Mouse (Mus musculus) adrenal gland, postnatal 14 days (tissue): ENCODE data around the gene Nsg1. TPM values are rescaled to one million over a fixed set of nuclear protein-coding genes. Genes with fewer than 3 reads are reported as not detected.
A peak's percentile ranks its signal among the peaks of the same experiment; 100 is the strongest.

Experiments used
- DNase-seq: peaks from one replicate; pipeline ENCODE4 v3.0.0; 2021; ENCODE audit warnings: mixed read lengths
- total RNA-seq: library from RNA; stranded (reverse); gene quantifications from 2 replicates; pipeline ENCODE4 v1.2.3, GENCODE M21; 2021

Nsg1 gene
- total RNA-seq, 1 experiment from 2014 or later: 61.9 TPM

- no peak for DNase-seq
Observed at GRCm38 (mm10) chr5:38140893-38141292, 18.8 kb downstream of the Nsg1 start.

DNA sequence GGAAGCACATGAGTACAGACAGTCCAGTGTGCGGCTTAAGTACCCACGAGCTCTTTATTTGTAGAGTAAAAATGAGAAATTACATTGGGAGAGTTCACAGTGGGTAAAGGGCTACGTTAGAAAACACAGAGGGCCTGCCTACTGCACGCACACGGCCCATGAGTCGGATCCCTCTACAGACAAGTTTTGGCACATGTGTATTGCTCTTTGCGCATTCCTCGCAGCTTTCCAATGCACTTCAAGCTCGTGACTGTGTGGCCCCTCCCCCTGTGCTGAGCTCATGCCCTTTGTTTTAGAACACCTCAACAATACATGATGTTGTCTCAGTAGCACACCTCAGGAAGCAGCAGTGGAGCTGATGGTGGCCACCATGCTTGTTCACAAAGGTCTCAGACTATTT lies 22.5 kb downstream of the Nsg1 start:
- DNase-seq: no peak

- no peak for DNase-seq
Observed at GRCm38 (mm10) chr5:38136247-38136646, 23.5 kb downstream of the Nsg1 start.

DNA sequence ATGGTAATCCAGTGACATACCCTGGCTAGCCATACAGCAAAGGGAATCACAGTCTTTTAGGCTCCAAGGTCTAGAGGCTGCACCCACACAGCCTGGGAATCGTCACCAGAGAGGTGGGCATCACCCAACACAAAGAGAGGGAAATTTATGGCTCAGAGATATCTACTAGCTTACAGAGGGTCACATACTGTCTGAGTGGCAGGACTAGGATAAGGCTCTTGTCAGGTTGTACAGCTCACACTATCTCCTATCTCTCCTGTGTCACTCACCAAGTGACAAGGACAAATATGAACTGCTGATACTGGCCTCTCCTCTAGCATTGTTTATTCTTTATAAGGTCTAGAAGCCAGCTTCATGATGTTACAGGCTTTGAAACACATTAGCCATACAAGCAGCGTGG lies 30.4 kb downstream of the Nsg1 start:
- no peak for DNase-seq

DNA sequence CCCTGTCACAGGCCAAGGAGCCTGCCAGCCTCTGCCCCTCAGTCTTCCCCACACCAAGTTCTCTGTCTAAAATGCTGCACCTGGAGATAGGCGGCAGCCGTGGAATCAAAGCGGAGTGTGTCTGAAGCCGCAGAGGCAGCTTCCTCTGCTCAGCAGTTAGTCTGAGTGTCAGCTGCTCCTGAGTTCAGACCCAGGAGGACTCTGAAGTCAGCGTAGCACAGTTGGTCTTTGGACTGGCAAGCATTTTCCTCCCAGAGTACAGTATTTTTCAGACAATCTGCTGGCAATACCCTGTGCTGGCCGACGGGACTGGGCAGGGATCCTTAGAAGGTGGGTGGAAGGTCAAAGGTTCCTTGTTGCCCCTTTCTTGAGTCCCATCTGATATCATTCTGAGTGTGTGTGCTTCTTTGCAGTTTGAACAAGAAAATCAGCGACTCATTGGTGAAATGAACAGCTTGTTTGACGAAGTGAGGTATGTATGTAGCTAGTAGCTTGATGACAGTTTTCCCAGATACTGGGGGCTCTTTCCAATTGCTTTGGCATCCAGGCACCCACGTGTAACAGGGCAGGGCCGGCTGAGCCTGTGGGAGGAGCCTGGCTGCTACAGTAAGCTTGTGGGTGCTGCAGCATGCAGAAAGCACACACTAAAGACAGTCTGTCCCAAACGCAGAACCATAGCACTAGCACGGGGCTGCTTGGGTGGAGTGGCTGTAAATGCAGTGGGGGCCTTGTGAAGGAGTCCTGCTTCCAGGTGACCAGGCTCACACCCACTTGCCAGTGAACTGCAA lies 33.0 kb downstream of the Nsg1 start:
- DNase-seq: no peak

DNA sequence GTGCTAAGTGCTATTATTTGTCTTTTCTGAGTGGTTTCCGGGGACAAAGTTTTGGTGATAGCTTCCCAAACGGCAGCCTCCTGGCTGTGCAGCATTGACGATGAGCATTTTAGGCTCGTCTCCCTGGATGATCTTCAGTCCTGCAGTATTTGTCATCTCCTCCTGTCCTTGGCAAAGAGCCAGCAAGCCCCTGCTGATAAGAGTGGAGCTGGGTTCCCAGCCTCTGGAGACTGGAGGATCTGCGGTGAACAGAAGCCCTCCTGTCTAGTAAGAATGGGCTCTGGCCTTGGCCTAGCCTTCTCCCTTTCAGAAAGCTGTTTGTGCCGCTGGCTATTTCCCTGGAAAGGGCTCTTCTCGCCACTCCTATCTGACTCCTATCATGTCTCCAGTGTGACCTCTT lies 38.0 kb downstream of the Nsg1 start:
- DNase-seq: peak; percentile 65

GRCm38 (mm10) chr5:38119268-38119667 lies 40.4 kb downstream of the Nsg1 start:
- DNase-seq: no peak

- DNase-seq: no peak
Observed at GRCm38 (mm10) chr5:38117056-38117455, 42.7 kb downstream of the Nsg1 start.

GRCm38 (mm10) chr5:38114526-38114925 lies 45.2 kb downstream of the Nsg1 start:
- DNase-seq: no peak

DNA sequence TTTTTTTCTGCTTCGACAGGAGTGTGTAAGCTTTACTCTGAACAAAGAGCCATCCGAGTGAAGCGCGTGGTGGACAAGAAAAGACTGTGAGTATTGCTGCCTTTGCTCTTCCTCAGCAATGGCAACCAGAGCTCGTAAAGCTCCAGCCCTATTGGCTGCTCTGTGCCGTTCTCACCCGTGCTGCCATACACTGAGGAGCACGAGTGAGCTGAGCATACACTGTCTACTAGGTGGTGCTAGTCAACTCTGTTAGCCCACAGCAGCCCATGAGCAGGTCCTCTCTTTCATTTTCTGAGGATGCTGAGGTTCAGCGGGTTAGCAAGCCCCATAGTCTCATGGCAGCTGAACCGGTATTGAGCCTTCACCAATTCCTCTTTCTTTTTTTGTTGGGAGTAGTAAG lies 52.9 kb downstream of the Nsg1 start:
- no peak for DNase-seq

- DNase-seq: no peak
Observed at GRCm38 (mm10) chr5:38106080-38106697, 53.5 kb downstream of the Nsg1 start.

DNA sequence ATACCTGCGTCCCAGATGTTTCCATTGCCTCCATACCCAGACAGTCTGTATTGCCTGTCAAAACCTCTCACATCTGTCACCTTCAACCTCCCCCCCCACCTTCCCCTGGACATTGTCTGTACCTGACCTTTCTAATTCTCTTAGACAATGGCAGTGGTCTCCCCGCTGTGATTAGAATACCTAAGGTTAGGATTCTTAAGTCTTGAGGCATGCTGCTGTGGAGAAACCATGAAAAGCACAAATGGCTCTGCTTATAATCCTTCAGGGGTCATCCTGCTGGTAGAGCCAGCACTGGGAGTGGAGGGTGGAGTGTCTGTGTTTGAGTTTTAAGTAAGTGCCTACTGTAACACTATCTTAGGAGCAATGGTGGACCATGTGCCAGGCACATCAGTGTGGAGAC lies 56.8 kb downstream of the Nsg1 start:
- DNase-seq: no peak

GRCm38 (mm10) chr5:38099139-38099676 lies 60.5 kb downstream of the Nsg1 start:
- no peak for DNase-seq

DNA sequence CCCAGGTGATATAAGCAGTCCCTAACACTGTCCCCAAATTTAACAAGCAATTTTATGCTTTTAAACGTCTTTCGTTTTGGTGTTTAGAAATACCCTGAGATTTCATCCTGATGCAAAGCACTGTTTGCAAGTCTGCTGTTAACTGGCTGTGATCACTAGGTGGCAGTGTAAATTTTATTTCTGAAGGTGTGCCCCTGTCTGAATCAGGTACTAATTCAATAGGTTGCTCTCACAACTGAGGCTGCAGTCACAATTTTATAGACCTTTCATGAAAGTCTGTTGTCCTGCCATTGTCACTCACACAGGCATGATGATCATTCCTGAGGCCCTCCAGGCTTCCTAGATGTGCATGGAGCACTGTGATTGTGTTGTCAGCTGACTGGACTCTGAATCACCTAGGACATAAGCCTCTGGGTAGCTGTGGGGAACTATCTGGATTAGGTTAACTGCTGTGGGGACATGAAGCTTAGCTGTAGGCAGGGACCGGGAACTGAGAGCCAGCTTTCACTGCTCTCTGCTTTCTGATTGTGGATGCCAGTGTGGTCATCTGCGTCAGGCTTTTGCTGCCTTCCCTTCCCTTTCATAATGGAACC lies 62.1 kb downstream of the Nsg1 start:
- no peak for DNase-seq

- DNase-seq: no peak
Observed at GRCm38 (mm10) chr5:38094331-38094730, 65.4 kb downstream of the Nsg1 start.

DNA sequence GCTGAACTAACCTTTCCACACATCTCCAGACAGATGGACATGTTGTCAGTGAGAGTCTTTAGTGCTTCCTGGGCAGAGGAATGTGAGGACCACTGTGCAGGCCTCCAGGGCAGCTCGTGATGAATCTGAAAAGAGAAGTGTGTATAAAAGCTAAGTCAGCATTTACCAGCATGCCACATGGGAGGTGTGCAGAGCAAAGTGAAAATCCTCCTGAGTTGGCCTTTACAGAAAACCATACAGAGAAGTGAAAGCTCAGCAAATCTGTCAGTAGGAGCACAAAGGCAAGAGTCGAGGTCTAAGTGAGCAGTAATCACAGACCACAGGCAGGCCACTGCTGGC lies 67.8 kb downstream of the Nsg1 start:
- DNase-seq: no peak

DNA sequence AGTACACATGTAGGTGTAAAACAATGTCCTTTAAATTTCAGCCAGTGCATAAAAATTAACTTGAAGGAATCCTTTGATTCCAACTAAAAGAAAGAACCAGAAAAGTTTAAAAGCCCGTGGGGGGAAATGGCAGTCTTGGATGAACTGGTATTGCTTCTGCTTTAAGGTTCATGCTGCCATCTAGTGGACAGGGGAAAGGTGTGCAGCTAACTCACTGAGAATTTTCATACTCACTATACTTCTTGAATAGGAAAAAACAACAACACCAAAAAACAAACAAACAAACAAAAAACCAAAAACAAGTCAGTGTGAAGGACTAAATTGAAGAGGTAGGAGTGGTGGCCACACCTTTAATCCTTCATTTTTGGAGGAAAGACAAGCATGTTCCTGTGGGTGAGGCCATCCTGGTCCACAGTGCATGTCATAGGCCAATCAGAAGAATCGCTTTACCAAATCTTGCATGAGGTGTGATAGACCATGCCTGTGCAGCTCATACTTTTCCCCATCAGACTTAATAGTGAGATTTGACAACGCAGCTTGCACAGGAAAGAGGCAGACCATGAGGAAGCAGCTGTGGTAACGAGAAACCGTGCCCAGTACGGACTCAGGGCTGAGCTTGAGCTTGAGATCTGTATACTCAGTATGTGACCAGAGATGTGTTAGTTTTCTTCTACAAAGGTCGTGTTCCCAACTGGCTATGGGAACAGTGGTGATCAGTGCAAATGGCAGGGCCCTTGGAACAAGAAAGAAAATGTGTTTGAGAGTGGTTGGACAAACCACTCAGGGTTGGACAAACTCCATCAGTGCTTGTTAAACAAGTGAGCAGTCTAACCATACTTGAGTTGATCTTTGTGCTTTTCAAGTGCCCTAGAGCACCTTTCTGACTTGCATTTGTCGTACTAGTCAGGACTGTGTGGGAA lies 68.4 kb downstream of the Nsg1 start:
- peak; percentile 49 for DNase-seq

DNA sequence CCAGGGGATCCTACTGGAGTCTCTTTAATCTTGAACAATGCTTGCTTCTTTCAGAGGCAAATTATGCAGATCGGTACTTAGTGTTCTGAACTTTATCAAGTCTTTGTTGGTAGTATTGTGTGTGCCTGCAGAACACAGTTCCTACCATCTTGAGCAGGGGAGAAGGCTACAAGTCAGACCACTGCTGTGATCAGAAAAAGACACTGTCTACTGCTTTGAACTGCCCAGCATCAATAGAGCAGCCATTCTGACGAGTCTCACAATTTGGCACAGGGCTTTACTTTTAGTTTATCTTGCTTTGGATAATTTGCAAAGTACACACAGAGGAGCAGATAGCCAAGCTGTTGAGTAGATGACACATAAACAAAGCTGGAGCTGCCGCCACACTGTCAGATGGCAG lies 69.1 kb downstream of the Nsg1 start:
- DNase-seq: no peak

GRCm38 (mm10) chr5:38090111-38090510 lies 69.6 kb downstream of the Nsg1 start:
- no peak for DNase-seq
